Mouse (Mus musculus) spleen, postnatal 4 days (tissue): ENCODE results near the gene Sirt6.
A peak's percentile ranks its signal among the peaks of the same experiment; 100 is the strongest.

ENCODE experiments used
- DNase-seq, 2 experiments: peaks; one replicate each; pipeline ENCODE4 v3.0.0; 2022; ENCODE audit warnings: low spot score in 2 of 2

Sirt6 gene

DNA sequence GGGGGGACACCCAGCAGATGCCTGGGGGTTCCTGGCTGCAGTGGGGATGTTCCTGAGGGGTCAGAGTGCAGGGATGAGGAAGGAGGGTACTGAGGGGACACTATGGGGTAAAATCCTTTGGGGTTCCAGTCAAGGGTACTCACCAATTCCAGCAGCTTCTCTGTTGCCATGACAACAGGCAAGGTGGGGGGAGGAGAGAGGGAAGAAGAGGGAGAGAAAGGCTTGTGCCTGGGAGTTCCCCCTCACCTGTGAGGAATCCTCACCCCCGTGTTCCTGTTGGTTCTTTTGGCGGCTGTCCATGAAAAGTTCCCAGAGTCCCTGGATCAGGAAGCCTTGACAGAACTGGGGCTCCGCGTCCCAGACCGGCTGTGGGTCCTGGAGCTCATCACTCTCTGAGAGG is 32.0 kb downstream of the Sirt6 start:
- DNase-seq = no peak

DNA sequence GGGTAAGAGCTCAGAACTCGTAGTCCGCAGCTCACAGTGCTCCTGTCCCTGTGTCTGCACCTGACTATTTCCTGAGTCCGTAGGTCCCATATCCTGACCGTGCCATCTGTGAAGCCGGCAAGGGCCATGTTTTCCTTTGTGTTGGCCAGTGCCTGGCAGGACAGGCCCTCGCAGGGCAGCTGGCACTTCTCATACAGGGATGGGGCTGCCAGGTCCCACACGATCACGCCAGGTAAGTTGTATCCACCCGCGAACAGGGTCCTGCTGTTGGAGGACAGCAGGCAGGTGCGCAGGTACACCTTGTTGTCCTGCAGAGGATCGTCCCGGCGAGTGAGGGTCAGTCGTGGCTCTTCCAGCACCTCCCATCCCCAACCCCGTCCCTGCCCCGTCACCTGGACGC is 33.7 kb downstream of the Sirt6 start:
- no peak for DNase-seq

DNA sequence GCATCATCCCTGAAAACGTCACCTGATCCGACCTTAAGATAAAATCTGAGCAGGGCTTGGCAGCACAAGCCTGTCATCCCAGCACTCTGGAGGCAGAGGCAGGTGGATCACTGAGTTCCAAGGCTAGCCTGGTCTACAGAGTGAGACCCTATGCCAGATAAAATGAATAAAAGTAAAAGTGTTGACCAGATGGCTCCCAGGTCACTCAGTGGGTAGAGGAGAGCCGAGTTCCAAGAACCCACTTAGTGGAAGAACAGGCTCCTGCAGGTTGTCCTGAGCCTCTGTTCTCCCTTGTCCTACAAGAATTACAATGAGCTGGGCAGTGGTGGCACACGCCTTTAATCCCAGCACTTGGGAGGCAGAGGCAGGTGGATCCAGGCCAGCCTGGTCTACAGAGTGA is 34.4 kb downstream of the Sirt6 start:
- no peak for DNase-seq

DNA sequence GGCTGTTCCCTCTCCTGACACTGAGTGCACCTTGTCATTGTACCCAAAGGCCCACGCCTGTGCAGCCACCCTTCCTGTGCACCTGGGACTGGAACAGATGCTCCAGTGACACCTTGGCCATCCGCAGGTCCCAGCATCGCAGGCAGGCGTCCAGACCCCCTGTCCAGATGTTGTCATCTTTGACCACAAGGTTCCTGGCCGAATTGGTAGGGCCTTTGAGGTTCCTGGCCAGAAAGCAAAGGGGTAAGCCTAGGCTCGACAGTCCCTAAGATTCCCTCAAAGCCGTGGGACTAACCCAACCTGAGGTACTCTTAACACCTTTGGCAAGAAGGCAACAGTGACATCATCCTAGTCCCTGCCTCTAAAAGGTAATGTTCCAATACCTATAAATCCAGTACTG is 35.0 kb downstream of the Sirt6 start:
- no peak for DNase-seq

DNA sequence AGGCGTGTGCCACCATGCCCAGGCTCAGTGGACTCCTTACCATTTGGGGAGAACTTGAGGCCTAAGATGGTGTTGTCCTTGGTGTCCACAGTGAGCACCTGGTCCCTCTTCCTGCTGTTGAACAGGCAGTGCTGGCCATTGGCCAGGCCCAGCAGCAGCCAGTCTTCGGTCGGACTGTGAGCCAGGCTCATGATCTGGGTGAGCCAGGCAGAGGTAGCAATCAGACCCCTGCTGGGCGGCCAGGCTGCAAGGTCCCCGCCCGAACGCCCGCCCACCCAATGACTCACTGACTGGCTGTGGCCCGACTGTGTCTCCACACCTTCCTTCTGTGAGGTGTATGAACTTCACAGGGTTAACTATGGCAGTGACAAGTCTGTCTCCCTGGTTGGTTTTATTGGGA is 35.8 kb downstream of the Sirt6 start:
- DNase-seq = no peak

DNA sequence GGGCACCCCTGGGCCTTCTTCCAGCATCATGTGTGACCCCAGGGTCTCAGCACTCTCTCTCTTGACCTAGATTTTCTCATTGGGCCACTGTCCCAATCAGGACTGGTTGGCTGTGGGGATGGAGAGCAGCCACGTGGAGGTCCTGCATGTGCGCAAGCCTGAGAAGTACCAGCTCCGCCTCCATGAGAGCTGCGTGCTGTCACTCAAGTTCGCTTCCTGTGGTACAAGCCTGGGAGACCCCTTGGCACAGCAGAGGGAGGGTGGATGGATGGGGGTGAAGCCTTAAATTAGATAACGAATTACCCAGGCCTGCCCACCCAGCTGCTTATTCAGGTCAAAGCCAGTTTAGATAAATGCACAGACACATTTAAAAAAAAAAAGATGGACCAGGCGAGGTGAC is 38.9 kb downstream of the Sirt6 start:
- no peak for DNase-seq

DNA sequence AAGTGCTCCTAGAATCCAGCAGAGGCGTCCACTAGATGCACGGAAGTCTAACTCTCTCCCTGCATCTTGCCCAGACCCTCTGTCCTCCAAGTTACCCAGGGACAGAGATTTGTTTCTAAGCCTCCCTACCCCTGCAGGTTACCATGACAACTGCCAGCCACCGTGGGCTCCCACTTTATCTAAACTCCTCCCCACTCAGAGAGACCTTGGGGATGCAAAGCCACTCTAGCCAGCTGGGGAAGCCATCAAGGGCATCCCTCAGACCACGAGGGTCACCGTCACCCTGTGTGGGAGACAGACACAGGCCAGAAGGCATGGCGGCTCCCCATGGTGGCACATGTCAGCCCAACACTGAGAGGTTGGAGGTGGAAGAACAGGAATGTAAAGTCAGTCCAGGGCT is 44.2 kb downstream of the Sirt6 start:
- no peak for DNase-seq

DNA sequence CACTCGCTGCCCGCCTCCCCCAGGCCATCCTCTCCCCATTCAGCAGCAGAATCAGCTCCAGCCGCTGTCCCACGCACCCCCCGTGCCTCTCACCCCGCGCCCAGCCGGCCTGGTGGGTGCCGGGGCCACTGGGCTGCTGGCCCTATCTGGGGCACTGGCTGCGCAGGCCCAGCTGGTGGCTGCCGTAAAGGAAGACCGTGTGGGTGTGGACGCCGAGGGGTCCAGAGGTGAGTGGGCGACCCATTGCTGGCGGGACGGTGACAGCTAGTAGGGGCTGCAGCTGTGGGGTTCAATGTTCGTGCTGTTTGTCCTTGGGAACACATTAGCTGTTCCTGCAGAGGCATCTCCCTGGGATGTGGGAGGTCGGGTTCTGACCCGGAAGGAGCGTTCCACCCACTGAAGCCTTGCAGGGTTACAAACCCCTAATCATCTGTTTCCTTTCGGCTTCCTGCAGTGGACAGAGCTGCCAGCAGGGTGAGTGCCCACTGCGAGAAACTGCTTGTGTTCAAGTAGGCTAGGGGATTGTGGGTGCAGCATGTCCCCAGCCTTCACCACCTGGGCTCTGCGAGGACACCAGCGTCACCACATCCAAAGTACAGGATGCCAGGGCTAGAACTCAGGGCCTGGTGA is 47.0 kb downstream of the Sirt6 start:
- DNase-seq = peak in 1 of 2 experiments; percentile 68

DNA sequence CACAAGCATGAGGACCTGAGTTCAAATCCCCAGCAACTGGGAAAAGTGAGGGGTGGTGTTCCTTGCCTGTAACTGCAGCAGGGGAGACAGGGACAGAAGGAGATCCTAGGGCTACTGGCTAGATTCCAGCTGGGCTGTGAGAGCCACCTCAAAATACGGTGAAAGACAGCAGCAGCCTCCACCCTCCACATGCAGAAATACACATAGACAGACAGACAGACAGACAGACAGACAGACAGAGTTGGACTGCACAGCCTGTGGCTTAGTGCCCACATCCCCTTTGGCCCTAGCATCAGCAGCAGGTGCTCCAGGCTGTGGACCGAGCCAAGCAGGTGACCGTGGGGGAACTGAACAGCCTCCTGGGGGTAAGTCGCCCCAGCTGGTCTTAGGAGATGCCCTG is 47.6 kb downstream of the Sirt6 start:
- DNase-seq = no peak

DNA sequence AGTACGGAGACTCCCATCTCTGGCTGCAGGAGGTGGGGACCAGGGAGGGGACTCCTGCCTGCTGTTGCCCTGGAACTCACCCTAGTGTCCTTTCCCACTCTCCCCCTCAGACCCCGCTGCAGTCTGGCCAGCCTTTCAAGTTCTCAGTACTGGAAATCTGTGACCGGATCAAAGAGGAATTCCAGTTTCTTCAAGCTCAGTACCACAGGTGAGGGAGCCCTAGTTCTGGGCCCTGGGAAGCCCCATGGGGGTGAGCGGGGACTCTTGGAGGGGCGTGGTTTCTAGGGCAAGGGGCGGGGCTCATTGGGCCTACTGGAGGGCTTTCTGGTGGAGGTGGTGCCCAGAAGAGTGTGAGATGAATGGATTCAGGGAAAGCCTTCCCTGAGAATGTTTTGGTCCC is 51.9 kb downstream of the Sirt6 start:
- DNase-seq = no peak

DNA sequence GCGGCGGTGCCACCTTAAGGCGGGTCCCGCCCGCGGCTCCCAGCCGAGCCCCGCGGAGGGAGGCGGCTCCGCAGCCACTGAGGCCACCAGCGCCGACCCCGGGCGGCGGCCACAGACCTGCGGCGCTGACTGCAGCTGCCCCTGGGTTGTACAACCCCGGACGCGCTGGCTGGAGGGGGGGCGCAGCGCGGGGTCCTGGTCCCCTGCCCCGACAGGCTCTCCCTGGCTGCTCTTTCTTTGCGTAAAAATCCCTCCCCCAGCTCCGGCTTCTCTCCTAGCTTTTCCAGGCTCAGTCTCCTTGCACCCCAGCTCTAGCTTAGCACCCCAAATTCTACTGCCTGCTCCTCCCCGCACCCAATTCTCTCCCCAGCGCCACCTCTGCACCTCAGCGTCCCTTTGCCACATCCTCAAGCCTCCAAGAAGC is 52.4 kb downstream of the Sirt6 start:
- DNase-seq = no peak

DNA sequence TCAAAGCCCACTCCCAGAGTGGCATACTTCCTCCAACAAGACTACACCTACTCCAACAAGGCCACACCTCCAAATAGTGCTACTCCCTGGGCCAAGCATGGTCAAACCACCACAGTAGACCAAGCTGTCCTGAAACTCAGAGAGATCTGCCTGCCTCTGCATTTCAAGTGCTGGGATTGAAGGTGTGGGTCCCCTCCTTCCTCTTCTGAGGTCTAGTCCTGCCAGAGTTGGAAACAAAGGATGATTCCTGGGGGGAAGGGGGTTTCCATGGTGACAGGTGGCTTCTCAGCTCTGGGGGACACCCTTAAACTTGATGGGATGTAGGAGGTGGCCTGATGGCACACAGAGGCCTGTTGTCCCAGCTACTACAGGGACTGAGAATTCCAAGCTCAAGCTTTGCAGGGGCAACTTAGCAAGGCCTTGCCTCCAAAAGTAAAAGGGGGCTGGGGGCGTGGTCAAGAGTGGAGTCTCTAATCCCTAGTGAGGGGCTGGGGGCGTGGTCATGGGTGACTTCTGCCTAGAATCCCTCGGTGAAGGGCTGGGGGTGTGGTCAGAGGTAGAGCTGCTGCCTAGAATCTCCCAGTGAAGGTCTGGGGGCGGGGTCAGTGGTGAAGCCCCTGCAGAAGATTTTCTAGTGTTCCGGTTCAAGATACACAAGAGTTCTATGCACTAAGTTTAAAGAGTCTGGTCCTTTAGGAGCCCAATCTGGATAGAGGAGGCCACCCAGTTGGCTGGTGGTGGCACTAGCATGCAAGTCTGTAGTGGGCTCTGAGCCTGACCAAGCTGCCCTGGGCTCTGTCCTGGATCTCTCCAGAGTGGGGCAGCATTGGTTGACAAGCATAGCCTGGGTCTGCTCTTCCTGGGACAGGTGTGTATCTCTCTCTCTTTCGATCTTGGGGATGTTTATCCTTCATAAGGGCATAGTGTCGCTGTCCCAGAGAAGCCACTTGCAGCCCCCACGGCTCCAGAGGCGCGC is 53.2 kb downstream of the Sirt6 start, which contains the start of gene Tle2:
Tle2 (plus strand) TSS at position 481 of the 976 bp plus-strand sequence.
- no peak for DNase-seq

DNA sequence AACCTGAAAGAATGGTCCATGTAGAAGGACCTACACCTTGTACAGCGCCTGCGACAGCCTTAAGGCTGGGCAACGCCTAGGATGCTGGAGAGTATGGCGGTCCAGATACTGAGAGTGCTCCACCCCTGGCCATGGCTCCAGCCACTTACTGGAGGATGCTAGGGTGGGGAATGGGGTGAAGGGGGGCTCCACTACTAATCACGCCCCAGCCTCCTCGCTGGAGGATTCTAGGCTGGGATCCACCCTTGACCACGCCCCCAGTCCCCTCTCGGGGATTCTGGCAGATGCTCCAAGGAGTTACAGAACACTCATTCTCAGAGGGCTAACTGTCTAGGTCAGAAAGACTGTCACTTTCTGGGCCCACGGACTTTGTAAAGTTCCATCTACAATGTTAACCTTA is 54.6 kb downstream of the Sirt6 start:
- DNase-seq = no peak

DNA sequence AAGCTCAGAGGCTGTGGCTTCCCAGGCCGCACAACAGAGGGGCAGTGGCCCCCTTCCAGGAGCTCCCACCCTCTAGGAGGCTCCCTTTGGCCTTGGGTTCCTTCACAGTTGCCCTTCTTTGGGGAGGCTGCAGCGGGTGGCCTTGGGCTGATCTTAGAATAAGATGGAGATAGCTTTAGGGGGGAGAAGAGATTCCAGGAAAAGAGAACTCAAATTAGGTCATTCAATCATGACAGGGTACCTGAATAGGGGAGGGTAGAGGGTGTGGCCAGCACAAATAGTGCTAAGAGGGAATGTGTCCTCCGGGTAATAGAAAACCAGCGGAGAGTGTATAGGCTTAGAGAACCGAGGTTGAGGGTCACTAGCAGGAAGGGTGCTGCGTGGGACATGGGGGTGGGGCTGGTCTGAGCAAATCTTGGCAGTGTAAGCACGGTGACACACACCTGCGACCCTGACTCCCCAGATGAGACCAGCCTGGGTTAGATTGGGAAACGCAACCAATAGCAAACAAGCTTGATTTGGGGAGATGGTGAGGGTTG is 55.4 kb downstream of the Sirt6 start:
- no peak for DNase-seq
